Mouse (Mus musculus) brown adipose tissue, adult 24 weeks (tissue): Measurements from ENCODE around the gene Skint11. TPM values are rescaled to one million over a fixed set of nuclear protein-coding genes. Genes with fewer than 3 reads are reported as not detected.
"Not testable (repeated sequence)": the region's sequence is repeated elsewhere in the genome, so short reads cannot be mapped to it uniquely, and the experiment has no call there.

Experiments used
- H3K27ac ChIP-seq: fragments of 200-500 bp; replicated peaks from 2 replicates; pipeline ENCODE4 v1.5.1; 2012; ENCODE audit warnings: low read depth, mild to moderate bottlenecking, low read length
- H3K4me1 ChIP-seq: fragments of 200-500 bp; 2 replicates; pipeline ENCODE4 v1.6.1; 2012; ENCODE audit warnings: low read length, mixed read lengths; ENCODE audit not compliant: control insufficient read depth, insufficient read depth, insufficient read length
- H3K4me3 ChIP-seq: fragments of 200-500 bp; 2 replicates; pipeline ENCODE4 v1.5.1; 2012; ENCODE audit warnings: low read depth, mild to moderate bottlenecking, low read length, moderate library complexity; ENCODE audit not compliant: insufficient read depth
- polyA plus RNA-seq: library from polyadenylated mRNA; stranded (reverse); fragments of >200 nt; gene quantifications from 2 replicates; pipeline ENCODE4 v1.2.4, GENCODE M21; 2012; ENCODE audit not compliant: missing spikeins, insufficient read depth, insufficient read length

The Skint11 gene
- polyA plus RNA-seq: not detected in 2 replicates

- Histone ChIP-seq H3K27ac (no peak within 1 kb of the TSS), H3K4me1 (no peaks in the 10 kb centered on the region), H3K4me3 (no peak within 1 kb of the TSS)
Measured at GRCm38 (mm10) chr4:114163084-114163483, at the start of gene Skint11. Gene Skint11, plus strand, starts transcription at chr4:114163384.

DNA sequence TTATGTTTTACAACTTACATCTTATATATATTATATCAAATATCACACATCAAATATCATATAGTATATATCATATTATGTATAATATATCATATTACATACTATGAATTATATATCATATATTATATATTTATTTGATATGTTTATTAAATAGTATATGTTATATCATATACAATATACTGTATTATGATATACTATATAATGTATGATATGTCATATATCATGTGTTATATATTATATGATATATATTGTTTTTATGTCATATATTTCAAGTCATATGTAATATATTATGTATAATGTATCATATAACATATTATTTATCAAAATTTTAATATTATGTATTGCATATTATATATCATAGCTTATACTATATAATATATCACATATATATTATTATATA, 2.0 kb upstream of the Skint11 start:
- Histone ChIP-seq H3K4me1 (no peaks in the 10 kb centered on the region), H3K4me3 (no peak overlapping the region), H3K27ac (no peak overlapping the region)

GRCm38 (mm10) chr4:114172898-114173297, 9.7 kb downstream of the Skint11 start:
- not testable (repeated sequence) for H3K27ac ChIP-seq, H3K4me1 ChIP-seq, H3K4me3 ChIP-seq

DNA sequence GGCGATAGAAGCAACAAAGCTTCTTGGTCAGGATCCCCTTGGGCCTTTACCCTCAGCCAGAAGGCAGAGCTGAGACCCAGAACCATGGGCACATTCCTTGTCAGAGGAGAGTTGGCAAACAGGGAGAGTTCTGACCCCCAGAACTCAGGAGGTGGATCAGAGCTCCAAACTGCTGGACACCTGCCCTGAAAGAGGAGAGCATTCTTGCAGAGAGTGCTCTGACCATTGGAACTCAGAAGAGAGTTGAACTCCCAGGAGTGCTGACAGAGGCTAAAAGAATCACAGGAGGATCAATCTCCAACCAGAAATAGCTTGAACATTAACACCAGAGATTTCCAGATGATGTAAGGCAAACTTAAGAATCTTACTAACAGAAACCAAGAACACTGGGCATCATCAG, 93.7 kb downstream of the Skint11 start:
- H3K27ac ChIP-seq, H3K4me3 ChIP-seq: not testable (repeated sequence)

More for the DNA sequence above, 93.7 kb downstream of the Skint11 start:
- H3K4me1 ChIP-seq: not testable (repeated sequence)

Other genes starting within 250 kb of the Skint11 start
- not detected in 2 replicates for gene Skint5, start 163.9 kb upstream of the Skint11 start, polyA plus RNA-seq
- 4.7 and 5.2 TPM in 2 replicates for gene Trabd2b, start 243.3 kb downstream of the Skint11 start, polyA plus RNA-seq